Mouse (Mus musculus): ENCODE measurements around the gene Vps35.

The Vps35 gene

DNA sequence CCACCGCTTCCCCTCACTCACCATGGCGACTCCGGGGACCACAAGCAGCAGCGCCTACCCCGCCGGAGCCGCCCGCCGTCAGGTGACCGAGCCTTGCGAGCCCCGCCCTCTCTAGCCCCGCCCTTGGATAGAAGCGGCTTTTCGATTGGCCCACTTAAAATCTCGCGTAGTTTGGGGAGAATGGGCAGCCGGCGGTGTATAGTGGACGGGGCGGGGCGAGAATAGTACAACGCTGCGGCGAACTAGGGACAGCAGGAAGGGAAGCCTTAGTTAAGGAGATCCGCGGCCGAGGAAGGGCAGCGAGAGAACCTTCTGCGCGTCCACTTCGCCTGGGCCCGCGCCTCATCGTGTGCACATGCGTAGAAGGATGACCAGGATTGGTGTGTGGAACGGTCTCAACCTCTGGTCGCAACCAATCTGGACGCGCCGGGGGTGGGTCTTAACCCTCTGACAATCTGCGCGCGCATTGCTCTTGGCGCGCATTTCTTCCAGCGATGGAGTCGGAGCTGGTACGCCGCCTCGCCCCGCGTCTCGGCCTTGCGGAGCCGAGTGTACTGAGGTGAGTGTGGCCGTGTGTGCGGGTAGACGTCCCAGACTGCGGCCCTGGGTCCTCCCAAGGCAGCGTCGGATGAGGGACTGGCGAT, at the start of gene Vps35, which contains the start of gene Orc6:
TSS of gene Vps35 (minus strand) at position 369 of the 644 bp plus-strand sequence.
TSS of gene Orc6 (plus strand) at position 199 of the 644 bp plus-strand sequence.
- DNase-seq (ENCODE audit: low spot score): peak; percentile 99

DNA sequence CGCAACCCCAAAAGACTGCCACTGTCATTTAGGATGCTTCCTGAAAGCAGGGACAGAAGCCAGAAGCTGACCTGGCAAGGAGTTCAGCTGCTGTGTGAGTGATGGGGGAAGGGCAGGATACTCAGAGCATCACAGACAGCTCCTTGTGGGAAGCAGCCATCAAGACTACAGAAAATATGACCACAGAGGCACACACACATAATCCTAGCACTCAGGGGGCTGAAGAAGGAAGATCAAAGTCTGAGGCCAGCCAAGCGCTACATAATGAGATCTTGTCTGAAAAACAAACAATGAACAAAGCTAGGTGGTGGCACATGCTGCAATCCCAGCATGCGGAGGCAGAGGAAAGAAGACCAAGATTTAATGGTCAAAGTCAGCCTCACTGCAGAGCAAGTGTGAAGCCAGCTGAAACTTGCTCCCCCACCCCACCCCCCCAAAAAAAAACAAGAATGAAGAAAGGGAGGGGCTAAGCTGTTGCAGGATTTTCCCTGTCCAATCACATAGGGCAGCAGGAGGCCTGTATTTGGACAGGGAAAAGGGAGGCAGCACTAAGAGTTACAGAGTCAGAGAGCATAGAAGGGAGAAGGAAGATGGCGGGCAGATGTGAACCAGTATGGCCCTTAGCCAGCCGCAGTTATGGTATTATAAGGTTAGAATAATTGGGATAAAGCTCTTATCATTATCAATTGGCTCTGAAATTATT, 40.4 kb upstream of the Vps35 start:
- DNase-seq (ENCODE audit: low spot score): no peak

DNA sequence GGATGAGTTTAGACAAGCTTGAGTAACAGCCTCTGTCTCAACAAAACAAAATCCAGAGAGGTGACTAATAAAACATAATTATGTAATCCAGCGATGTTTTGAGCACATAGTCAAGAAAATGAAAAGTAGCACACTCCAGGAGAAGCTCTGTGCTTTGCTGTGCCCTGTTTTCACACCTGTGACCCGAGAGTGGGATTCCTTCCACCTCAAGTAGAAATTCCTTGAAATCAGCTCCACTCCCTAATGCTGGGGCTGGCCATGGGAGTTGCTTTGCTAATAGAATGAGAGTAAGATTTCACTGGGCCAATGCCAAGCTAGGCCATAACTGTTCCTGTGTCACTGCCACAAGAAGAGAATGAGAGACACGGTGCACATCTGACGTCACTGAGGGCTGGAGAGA, 38.1 kb upstream of the Vps35 start:
- DNase-seq (ENCODE audit: low spot score): no peak

DNA sequence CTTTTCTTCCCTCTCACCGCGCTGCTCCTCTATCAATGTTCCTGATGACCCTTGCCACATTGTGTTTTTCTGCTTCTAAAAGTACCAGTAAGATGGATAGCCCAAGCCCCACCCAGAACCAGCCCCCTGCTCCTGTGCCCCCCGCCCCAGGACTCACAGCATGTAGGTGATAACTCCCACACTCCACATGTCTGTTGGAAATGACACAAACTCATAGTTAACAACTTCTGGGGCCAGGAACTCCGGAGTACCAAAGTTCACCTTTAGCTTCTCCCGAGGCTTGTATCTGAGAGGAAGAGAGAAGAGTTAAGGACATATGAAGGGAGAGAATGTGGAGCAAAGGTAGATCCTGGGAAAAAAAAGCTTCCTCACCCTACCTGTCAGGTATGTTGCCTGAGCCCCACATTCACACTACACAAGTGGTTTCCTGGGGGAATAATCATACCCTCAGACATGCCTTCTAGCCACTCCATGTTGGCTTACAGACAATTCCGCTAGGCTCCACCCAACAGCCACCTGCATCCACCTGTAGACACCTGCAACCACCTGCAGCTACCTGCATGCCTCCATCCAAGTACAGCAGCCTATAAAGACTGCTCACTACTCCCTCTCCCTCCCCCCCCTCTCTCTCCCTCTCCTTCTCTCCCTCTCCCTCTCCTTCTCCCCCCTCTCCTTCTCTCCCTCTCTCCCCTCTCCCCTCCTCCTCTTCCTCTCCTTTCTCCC, 36.8 kb upstream of the Vps35 start:
- no peak for DNase-seq (ENCODE audit: low spot score)

DNA sequence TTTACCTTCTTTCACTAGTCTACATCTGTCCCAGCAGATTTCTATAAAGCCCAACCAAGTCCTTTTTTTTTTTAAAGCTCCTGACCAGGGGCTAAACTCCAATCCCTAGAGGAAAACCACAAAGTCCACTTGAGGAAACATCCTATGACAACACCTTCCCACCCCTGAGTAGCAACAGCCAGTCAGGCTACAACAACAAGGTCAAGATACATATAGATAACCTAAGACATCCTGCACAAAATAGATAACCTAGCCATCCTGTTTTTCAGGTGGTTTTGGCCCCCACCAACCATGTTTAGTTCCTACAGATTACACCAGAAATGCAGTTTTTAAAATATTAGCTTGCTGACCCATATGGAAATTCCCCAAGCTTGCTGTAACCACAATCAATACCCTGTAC, 35.5 kb upstream of the Vps35 start:
- no peak for DNase-seq (ENCODE audit: low spot score)

DNA sequence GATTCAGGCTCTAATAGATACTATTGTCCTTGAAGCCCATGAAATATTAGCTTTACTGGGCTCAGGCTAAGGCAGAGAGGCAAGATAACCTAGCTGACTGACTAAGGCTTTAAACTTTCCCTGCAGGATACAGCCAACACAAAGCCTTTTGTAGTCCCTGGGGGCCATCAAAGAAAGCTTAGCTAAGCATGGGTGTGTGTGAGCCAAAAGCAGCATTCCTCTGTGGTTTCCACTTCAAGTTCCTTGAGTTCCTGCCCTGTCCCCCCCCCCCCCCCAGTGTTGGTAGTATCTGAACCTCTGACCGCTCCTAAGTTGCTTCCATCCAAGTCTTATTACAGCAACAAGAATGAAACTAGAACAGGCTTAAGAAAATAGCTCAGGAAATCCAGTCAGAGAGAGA, 29.9 kb upstream of the Vps35 start:
- no peak for DNase-seq (ENCODE audit: low spot score)

DNA sequence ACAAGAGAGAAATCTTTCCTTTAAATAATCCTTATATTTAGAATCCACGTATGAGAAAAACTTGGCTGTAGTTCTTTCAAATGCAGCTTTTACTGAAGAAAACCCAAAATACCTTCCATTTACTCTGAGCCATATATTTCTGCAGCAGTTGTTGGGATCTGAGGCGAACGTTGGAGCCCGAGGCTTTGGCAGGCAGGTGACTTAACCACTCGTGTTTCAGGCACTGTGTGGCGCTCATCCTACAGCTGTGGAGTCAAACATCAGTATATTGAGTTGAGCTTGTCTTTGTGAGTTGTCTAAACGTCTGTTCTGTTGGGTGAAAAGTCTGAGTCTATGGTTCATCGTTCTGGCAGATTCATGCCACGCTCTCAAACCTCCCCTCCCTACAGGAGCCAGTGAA, 27.4 kb upstream of the Vps35 start:
- no peak for DNase-seq (ENCODE audit: low spot score)

DNA sequence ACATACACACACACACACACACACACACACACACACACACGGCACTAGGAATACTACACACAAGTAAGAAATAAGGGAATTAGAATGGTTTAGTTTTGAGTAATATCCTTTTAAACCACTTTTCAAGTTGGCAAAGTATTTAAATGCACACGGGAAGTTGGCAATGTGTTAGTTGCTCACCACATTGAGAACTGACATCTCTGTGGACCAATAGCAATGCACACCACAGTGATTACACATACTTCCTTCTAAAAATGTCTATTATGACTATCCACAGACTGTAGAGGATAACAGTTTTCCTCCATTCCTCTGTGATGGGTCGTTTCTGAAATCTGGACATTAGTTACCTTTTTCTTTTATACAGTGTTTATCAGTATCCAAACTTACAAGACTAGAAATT, 23.5 kb upstream of the Vps35 start:
- DNase-seq (ENCODE audit: low spot score): no peak

DNA sequence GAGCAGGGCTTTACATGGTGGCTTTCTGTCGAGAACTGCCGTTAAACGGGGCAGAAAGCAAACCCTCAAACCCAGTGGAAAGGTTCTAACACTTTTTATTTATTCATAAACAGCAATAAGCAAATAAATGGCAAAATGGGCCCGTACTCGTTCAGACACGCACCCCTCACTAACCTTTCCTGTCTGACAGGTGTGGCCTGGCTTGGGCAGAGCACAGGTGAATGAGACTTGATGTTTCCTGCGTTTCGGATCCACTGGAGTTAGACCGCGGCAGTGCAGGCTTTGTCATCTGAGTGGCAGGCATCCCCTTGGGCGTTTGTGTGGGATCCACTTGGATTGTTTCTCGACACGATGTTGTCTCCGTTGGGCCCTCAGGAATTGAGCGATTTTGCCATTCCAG, 22.4 kb upstream of the Vps35 start:
- DNase-seq (ENCODE audit: low spot score): no peak

DNA sequence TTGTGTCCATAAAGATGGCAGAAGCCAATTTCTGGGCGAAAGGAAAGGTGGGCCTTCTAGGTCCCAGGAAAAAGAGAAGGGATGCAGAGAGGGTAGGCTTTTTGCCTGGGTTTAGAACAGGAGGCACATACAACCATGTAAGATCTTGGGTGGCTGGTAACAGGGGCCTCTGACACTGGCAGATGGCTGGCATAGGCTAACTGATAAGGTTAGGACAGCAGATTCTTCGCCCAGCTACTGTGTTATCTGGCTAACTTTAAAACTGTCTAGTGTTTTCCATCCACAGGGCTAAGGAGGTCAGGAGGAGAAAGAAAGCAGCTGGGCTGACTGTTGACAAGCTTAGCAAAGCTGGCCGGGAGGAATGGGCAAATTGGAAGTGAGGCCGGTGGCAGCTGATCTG, 18.9 kb upstream of the Vps35 start:
- DNase-seq (ENCODE audit: low spot score): no peak

DNA sequence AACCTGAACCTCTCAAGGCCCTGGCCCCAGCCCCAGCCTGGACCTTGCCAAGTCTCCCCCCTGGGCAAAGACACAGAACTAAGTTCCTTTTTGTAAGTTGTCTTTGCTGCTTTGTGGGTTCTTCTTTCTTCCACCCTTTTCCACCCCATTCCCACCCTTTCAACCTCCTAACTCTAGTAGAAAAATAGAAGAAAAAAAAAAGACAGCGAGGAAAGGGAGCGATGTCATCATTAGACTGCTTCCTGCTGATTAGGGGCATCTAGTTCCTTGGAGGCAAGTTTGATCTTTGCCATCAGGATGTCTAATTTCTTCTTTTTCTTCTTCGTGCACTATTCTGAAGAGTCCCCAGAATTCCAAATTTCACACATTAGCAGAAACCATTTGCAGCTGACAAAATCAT, 13.4 kb upstream of the Vps35 start:
- no peak for DNase-seq (ENCODE audit: low spot score)

DNA sequence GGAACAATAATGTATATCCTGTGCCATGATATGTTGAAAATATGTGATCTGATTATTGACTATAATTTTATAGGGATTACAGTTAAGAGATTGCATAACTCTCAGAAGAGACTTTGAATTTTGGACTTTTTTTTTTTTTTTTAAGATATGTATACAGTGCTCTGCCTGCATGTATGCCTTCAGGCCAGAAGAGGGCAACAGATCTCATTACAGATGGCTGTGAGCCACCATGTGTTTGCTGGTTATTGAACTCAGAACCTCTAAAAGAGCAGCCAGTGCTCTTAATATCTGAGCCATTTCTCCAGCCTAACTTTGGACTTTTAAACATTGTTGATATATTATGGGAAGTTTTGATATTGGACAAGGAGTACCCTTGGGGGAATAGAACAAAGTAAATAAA, 12.1 kb upstream of the Vps35 start:
- DNase-seq (ENCODE audit: low spot score): peak; percentile 65

DNA sequence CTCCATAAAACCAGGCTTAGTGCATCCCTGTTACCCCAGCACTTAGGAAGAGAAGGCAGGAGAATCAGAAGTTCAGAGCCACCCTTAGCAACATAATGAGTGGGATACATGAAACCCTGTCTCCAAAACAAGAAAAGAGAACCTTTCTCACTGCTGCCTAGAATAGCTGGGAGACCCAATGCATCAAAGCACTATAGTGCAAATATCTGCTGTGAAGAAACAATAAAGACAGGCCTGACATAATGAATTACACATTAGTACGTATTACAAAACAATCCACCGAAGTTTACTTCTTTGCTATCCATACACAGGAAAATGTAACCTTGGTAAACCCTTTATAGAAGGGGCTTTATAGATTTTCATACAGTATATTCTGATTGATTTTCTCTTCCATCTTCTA, 9.0 kb upstream of the Vps35 start:
- DNase-seq (ENCODE audit: low spot score): no peak

DNA sequence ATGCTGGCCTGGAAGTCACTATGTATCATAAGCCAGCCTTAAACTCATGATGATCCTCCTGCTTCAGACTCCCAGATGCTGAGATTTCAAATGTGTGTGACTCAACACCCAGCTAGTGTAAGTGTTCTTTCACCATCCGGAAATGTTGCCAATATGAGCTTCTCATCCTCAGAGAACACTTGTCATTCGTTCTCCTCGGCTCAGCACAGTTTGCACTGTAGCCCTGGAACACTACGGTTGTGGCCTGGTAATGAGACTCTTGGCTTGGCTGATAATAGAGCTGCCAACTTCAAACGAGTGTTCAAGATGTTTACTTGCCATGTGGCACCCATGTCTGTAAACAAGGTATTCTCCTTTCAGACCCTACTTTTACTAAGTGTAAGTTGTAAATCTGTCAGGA, 3.9 kb upstream of the Vps35 start:
- peak; percentile 32 for DNase-seq (ENCODE audit: low spot score)

DNA sequence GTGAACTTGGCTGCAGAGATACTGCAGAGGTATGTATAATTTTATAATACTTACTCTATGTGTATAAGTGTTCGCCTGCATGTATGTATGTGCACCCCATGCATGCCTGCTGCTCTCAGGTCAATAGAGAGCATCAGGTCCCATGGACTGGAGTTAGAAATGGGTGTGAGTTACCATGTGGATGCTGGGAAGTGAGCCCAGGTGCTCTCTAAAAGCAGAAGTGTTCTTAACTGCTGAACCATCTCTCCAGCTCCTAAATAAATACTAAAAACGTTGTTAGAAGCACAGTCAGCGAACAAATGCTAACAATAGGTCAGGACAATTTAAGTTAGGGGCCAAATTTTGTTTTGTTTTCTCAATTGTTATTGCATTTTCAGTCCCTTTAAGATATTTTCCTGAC, 3.3 kb upstream of the Vps35 start:
- DNase-seq (ENCODE audit: low spot score): no peak

DNA sequence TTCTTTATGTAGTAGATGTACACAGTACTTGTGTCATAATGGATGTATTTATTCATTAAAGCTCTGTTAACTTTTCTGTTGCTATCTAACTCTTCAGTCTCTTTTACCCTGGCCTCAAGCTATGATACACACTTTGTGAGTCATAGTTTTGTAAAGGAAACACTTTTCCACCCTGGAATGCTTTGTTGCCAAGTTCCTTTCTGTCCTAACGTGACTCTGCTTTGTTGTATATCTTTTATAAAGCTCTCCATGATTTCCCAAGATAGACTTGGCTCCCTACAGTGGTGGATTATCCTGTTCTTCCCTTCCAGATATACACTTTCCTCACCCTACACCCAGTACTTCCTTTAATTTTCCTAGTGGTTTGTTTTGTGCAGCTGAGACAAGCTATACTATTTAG, 2.3 kb upstream of the Vps35 start:
- DNase-seq (ENCODE audit: low spot score): no peak

DNA sequence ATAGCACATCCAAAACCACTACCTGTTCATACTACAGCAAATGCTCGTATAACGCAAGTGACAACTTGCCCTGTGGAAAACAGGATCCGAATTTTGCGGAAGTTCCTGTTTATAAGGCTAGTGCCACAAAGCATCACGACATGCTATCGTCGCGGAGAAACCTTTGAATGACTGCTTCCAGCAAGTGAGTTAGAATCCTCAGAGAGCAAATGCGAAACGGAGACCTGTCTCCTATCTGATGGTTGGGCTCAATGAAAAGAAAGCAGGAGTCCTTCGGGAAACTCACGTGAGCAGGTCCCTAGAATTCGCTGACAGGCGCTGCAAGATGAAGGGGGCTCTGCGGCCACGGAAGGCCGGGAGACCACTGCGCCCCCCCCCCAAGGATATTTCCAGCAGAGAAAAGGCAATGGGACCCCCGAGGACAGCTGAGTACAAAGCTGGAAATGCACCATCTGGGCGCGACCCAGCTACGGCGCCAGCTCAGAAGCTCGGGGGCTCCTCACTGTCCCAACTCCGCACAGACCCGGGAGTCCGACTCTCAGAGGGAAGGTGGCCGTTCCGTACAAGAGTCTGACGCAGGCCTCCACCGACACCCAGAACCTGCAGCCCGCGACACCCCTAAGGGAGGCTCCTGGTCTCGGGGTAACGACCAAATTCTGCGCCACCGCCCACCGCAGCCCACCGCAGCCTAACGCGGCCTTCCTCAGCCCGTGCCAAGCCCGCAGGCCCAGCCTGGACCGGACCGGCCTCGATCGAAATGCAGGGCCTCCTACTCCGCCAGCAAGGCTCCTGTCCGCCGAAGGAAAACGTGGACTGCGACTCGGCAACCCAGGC, 785 bp downstream of the Vps35 start:
- peak; percentile 43 for DNase-seq (ENCODE audit: low spot score)

DNA sequence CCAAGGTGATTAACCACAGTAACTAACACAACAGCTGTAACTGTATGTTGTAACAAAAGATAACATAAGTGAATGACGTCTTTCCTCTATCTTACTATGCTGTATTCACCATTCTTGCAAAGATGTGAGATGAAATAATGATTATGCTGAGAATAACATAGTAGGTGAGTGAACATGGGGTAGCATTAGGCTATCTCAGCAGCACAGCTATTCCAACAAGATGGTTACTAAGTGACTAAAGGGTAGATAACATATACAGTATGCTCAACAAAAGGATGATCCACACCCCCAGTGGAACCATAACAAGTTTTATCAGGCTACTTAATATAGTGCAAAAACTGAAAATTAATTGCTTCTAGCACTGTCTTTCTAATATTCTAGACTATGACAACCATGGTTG, 12.8 kb downstream of the Vps35 start:
- no peak for DNase-seq (ENCODE audit: low spot score)

DNA sequence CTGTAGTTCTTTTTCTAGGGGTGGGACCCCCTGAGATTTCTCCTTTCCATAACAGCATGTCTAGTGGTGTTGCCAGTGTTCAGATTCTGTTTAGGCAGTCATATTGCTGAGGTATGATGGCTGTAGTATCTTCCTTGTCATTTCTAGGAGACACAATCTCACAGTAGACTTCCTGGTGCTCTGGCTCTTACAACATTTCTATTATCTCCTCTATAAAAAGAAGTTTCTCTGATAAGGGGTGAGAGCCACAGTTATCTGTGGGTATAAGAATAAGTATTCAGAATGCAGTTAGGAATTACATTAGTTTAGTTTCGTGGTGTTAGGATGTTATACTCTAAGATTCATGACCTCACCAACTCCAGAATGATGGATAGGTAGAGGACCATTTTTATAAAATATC, 72.3 kb downstream of the Vps35 start:
- DNase-seq (ENCODE audit: low spot score): no peak

DNA sequence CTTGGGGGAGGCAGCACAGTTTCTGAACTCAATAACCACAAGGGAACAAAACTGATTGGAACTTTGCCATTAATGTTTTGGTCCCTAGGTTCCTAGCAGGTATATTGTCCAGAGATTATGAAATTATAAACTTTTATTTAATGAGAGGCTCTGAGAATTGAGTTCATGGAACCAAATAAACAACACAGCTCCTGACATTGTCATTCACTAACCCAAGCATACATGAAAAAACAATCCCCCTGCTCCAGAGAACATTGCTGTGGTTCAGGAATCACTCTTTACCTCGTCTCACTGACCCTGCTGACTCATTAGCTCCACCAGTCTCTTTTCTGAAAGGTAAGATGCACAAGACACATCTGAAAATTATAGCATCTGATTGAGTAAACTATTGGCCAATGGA, 73.9 kb downstream of the Vps35 start, which contains the start of gene Olfr371:
TSS of gene Olfr371 (plus strand) at position 301 of the 400 bp plus-strand sequence.
- no peak for DNase-seq (ENCODE audit: low spot score)

DNA sequence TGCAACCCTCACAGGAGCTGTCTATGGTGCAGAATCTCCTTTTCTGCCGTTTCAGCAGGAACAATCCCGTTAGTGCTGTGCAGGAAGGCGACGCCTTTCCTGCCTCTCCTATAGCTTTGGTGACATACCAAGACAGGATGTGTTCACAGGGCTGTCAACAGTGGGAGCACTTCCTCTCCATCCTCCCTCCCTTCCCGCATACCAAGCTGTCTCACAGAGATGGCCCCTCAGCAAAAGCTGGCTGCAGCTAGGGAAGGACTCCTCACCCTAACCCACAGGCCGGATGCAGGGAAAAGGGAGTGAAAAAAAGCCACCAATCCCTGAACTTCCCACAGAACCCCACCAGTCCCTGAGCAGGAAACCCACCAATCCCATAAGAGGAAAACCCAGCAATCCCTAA, 78.6 kb downstream of the Vps35 start:
- DNase-seq (ENCODE audit: low spot score): peak; percentile 31

DNA sequence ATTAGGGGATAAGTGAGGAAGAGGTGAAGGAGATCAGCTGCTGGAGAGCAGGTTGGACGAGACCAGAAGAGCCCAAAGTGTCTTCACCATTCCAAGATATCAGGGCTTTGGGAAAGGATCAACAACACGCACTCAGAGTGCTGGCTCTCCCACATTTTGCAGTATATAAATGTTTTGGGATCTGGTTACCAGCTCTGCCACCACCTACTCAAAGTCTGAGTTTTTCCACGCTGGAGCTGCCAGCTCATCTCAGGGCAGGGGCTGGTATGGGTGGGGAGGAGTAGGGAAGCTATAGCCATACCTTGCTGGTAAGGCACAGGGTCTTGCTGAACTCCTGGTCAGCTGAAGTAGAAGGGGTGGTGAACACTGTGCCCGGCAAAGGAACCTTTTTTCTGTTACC, 79.4 kb downstream of the Vps35 start:
- no peak for DNase-seq (ENCODE audit: low spot score)

Measured in adipocyte (in vitro differentiated cells).